Mouse (Mus musculus) MEL (cell line): ENCODE measurements around the gene Baz1a. TPM values are rescaled to one million over a fixed set of nuclear protein-coding genes. Genes with fewer than 3 reads are reported as not detected.

Experiments
- DNase-seq: peaks from one replicate; pipeline ENCODE4 v3.0.0; 2011; ENCODE audit warnings: low read depth, low spot score
- H3K27ac ChIP-seq: 2 replicates; pipeline ENCODE4 v1.5.1; 2012; ENCODE audit warnings: low read depth, mild to moderate bottlenecking, control low read depth, low read length, moderate library complexity; ENCODE audit not compliant: control insufficient read depth
- H3K27me3 ChIP-seq, 2 experiments: fragments of 150-350 bp in 1 of 2; sonication (generic) in 1 of 2; 2 replicates each; pipeline ENCODE4 v1.6.1; 2012; ENCODE audit warnings: low read length in 2 of 2, mild to moderate bottlenecking in 2 of 2, improper control_type of control experiment in 1 of 2, moderate library complexity in 1 of 2; ENCODE audit not compliant: insufficient read depth in 2 of 2, control insufficient read depth in 1 of 2
- H3K36me3 ChIP-seq, 2 experiments: 2 replicates each; pipeline ENCODE4 v1.6.1; 2012 to 2014; ENCODE audit warnings: low read length in 2 of 2, improper control_type of control experiment in 1 of 2, inconsistent platforms in 1 of 2, mild to moderate bottlenecking in 1 of 2; ENCODE audit not compliant: insufficient read depth in 2 of 2, control insufficient read depth in 1 of 2
- H3K4me1 ChIP-seq, 2 experiments: fragments of 150-350 bp in 1 of 2; sonication (generic) in 1 of 2; 2 replicates each; pipeline ENCODE4 v1.6.1; 2012; ENCODE audit warnings: low read length in 2 of 2, improper control_type of control experiment in 1 of 2, mild to moderate bottlenecking in 1 of 2; ENCODE audit not compliant: insufficient read depth in 2 of 2, control insufficient read depth in 1 of 2
- H3K4me3 ChIP-seq, 2 experiments: fragments of 150-350 bp in 1 of 2; sonication (generic) in 1 of 2; 2 replicates each; pipeline ENCODE4 v1.5.1; 2012; ENCODE audit warnings: low read depth in 2 of 2, low read length in 2 of 2, mild to moderate bottlenecking in 2 of 2, moderate library complexity in 2 of 2, control low read depth in 1 of 2, improper control_type of control experiment in 1 of 2; ENCODE audit not compliant: control insufficient read depth in 1 of 2, insufficient read depth in 1 of 2
- H3K79me2 ChIP-seq: 2 replicates; pipeline ENCODE4 v1.6.1; 2012; ENCODE audit warnings: mild to moderate bottlenecking, low read length, moderate library complexity; ENCODE audit not compliant: control insufficient read depth, poor library complexity, insufficient read depth
- H3K9ac ChIP-seq: 2 replicates; pipeline ENCODE4 v1.6.1; 2012; ENCODE audit warnings: low read depth, mild to moderate bottlenecking, control low read depth, low read length, moderate library complexity; ENCODE audit not compliant: control insufficient read depth, poor library complexity, severe bottlenecking
- H3K9me3 ChIP-seq: fragments of 150-350 bp; sonication (generic); replicated peaks from 2 replicates; pipeline ENCODE4 v1.6.1; 2012; ENCODE audit warnings: mild to moderate bottlenecking, low read length, improper control_type of control experiment, moderate library complexity; ENCODE audit not compliant: insufficient read depth
- BHLHE40 ChIP-seq: IDR thresholded peaks from 2 replicates; pipeline ENCODE4 v1.6.1; 2012; ENCODE audit warnings: low read depth, mild to moderate bottlenecking, inconsistent platforms, low read length, improper control_type of control experiment, borderline replicate concordance
- CHD1 ChIP-seq: IDR thresholded peaks from 2 replicates; pipeline ENCODE4 v1.6.1; 2012; ENCODE audit warnings: low read depth, mild to moderate bottlenecking, inconsistent platforms, low read length, improper control_type of control experiment
- CHD2 ChIP-seq: IDR thresholded peaks from 2 replicates; pipeline ENCODE4 v1.6.1; 2011; ENCODE audit warnings: low read length, improper control_type of control experiment
- ELF1 ChIP-seq: IDR thresholded peaks from 2 replicates; pipeline ENCODE4 v1.6.1; 2014; ENCODE audit warnings: low read depth, mild to moderate bottlenecking, inconsistent platforms, low read length, improper control_type of control experiment, moderate library complexity
- EP300 ChIP-seq, 2 experiments: IDR thresholded peaks; 2 replicates each; pipeline ENCODE4 v1.6.1; 2011; ENCODE audit warnings: improper control_type of control experiment in 2 of 2, low read length in 2 of 2, low read depth in 1 of 2, mild to moderate bottlenecking in 1 of 2
- ETS1 ChIP-seq: IDR thresholded peaks from 2 replicates; pipeline ENCODE4 v1.6.1; 2012; ENCODE audit warnings: low read depth, mild to moderate bottlenecking, inconsistent platforms, low read length, improper control_type of control experiment, moderate library complexity
- GATA1 ChIP-seq: IDR thresholded peaks from 2 replicates; pipeline ENCODE4 v1.6.1; 2011; ENCODE audit warnings: low read depth, low read length, improper control_type of control experiment
- HCFC1 ChIP-seq: IDR thresholded peaks from 2 replicates; pipeline ENCODE4 v1.6.1; 2012; ENCODE audit warnings: low read depth, mild to moderate bottlenecking, inconsistent platforms, low read length, improper control_type of control experiment, moderate library complexity
- MAFK ChIP-seq: IDR thresholded peaks from 2 replicates; pipeline ENCODE4 v1.6.1; 2011; ENCODE audit warnings: low read depth, mild to moderate bottlenecking, low read length, improper control_type of control experiment, borderline replicate concordance
- MAX ChIP-seq: IDR thresholded peaks from 2 replicates; pipeline ENCODE4 v1.6.1; 2011; ENCODE audit warnings: low read length, improper control_type of control experiment
- MAZ ChIP-seq: IDR thresholded peaks from 2 replicates; pipeline ENCODE4 v1.6.1; 2012; ENCODE audit warnings: low read depth, mild to moderate bottlenecking, inconsistent platforms, low read length, improper control_type of control experiment
- MXI1 ChIP-seq: IDR thresholded peaks from 2 replicates; pipeline ENCODE4 v1.6.1; 2011; ENCODE audit warnings: mild to moderate bottlenecking, low read depth, low read length, improper control_type of control experiment
- MYB ChIP-seq: IDR thresholded peaks from 2 replicates; pipeline ENCODE4 v1.6.1; 2011; ENCODE audit warnings: mild to moderate bottlenecking, low read depth, low read length, improper control_type of control experiment
- MYC ChIP-seq: IDR thresholded peaks from 2 replicates; pipeline ENCODE4 v1.6.1; 2011; ENCODE audit warnings: low read depth, mild to moderate bottlenecking, low read length, improper control_type of control experiment, moderate library complexity
- NELFE ChIP-seq: IDR thresholded peaks from 2 replicates; pipeline ENCODE4 v1.6.1; 2011; ENCODE audit warnings: low read depth, low read length, improper control_type of control experiment
- POLR2A ChIP-seq, 2 experiments: IDR thresholded peaks; 2 replicates each; pipeline ENCODE4 v1.6.1; 2011 to 2012; ENCODE audit warnings: low read length in 2 of 2, mild to moderate bottlenecking in 2 of 2, control low read depth in 1 of 2, improper control_type of control experiment in 1 of 2, low read depth in 1 of 2, moderate library complexity in 1 of 2; ENCODE audit not compliant: control insufficient read depth in 1 of 2, insufficient read depth in 1 of 2, poor library complexity in 1 of 2
- POLR2AphosphoS2 ChIP-seq: IDR thresholded peaks from 2 replicates; pipeline ENCODE4 v1.6.1; 2011; ENCODE audit warnings: low read length, improper control_type of control experiment
- POLR2AphosphoS5 ChIP-seq: IDR thresholded peaks from 2 replicates; pipeline ENCODE4 v1.6.1; 2012; ENCODE audit warnings: low read depth, borderline replicate concordance, mild to moderate bottlenecking, inconsistent platforms, low read length, moderate library complexity, mixed read lengths
- SIN3A ChIP-seq: IDR thresholded peaks from 2 replicates; pipeline ENCODE4 v1.6.1; 2012; ENCODE audit warnings: low read length, improper control_type of control experiment, inconsistent platforms
- SMC3 ChIP-seq: IDR thresholded peaks from 2 replicates; pipeline ENCODE4 v1.6.1; 2011; ENCODE audit warnings: low read depth, low read length, improper control_type of control experiment
- TAL1 ChIP-seq: IDR thresholded peaks from 2 replicates; pipeline ENCODE4 v1.6.1; 2012; ENCODE audit warnings: mild to moderate bottlenecking, inconsistent platforms, low read length, moderate library complexity, mixed read lengths
- TBP ChIP-seq: IDR thresholded peaks from 2 replicates; pipeline ENCODE4 v1.8.0; 2011; ENCODE audit warnings: low read depth, low read length, improper control_type of control experiment
- TCF12 ChIP-seq: IDR thresholded peaks from 2 replicates; pipeline ENCODE4 v1.6.1; 2014; ENCODE audit warnings: low read depth, mild to moderate bottlenecking, inconsistent platforms, low read length, improper control_type of control experiment, moderate library complexity
- UBTF ChIP-seq: IDR thresholded peaks from 2 replicates; pipeline ENCODE4 v1.6.1; 2012; ENCODE audit warnings: low read depth, mild to moderate bottlenecking, inconsistent platforms, low read length, improper control_type of control experiment, moderate library complexity, borderline replicate concordance; ENCODE audit not compliant: insufficient read depth
- ZNF384 ChIP-seq: IDR thresholded peaks from 2 replicates; pipeline ENCODE4 v1.6.1; 2012; ENCODE audit warnings: low read depth, mild to moderate bottlenecking, inconsistent platforms, low read length, improper control_type of control experiment
- polyA plus RNA-seq, 2 experiments: library from polyadenylated mRNA; stranded (reverse) in 1 of 2; unstranded in 1 of 2; fragments of >175 nt in 1 of 2; fragments of >200 nt in 1 of 2; gene quantifications; 2 replicates each; pipeline versions ENCODE4 v1.2.1 to v1.2.4; 2012; ENCODE audit warnings: low replicate concordance in 2 of 2, low read depth in 1 of 2; ENCODE audit not compliant: insufficient read length in 2 of 2, insufficient read depth in 1 of 2, missing spikeins in 1 of 2
- total RNA-seq: library from RNA; depleted of rRNA; stranded (reverse); fragments of 300-350 nt; gene quantifications from 2 replicates; pipeline ENCODE4 v1.2.3, GENCODE M21; 2012

Baz1a gene
- total and polyA plus RNA-seq, 3 experiments: 39.8 to 203 (median 46.0) TPM

GRCm38 (mm10) chr12:54988323-54988850, 25.8 kb downstream of the Baz1a start (continued):
- TF ChIP-seq HCFC1 (peak; percentile 34; the same call in 1 of the 2 replicates), SIN3A (peak; percentile 68), POLR2A (IDR thresholded peaks at IDR 0.05; ENCODE audit: control insufficient read depth in 1 of 2, insufficient read depth in 1 of 2, low read depth in 1 of 2, low read length in 2 of 2, poor library complexity in 1 of 2) (peak in 1 of 2 experiments; percentile 54; a peak in 2 of 4 replicates), MYC (peak; percentile 48; the same call in 1 of the 2 replicates), POLR2AphosphoS5 (no peak), MAZ (no peak), EP300 (IDR thresholded peaks at IDR 0.05; ENCODE audit: low read depth in 1 of 2, low read length in 2 of 2) (peak; percentile 75 to 86)

GRCm38 (mm10) chr12:54987156-54987555, 27.0 kb downstream of the Baz1a start:
- peak overlapping the region; percentile 100 for H3K9ac ChIP-seq
- DNase-seq: peak; percentile 57
- TF ChIP-seq SMC3 (peak; percentile 3; the same call in 1 of the 2 replicates), MAZ (no peak), ELF1 (no peak), MYB (no peak), MAFK (no peak), MAX (no peak), HCFC1 (no peak), CHD2 (no peak), MXI1 (no peak)
- peak overlapping the region in 1 of 2 experiments; percentile 55; a peak in 2 of 4 replicates for H3K4me3 ChIP-seq
- peaks cover 19 to 29% of the 10 kb centered on the region in 2 experiments for H3K4me1 ChIP-seq
- H3K36me3 ChIP-seq: peaks cover 8 to 40% of the 10 kb centered on the region in 2 experiments
- H3K27ac ChIP-seq: peak overlapping the region; percentile 62
- H3K9me3 ChIP-seq: no peaks in the 10 kb centered on the region
- no peaks in the 10 kb centered on the region for H3K27me3 ChIP-seq
- H3K79me2 ChIP-seq: peaks cover 39% of the 10 kb centered on the region

DNA sequence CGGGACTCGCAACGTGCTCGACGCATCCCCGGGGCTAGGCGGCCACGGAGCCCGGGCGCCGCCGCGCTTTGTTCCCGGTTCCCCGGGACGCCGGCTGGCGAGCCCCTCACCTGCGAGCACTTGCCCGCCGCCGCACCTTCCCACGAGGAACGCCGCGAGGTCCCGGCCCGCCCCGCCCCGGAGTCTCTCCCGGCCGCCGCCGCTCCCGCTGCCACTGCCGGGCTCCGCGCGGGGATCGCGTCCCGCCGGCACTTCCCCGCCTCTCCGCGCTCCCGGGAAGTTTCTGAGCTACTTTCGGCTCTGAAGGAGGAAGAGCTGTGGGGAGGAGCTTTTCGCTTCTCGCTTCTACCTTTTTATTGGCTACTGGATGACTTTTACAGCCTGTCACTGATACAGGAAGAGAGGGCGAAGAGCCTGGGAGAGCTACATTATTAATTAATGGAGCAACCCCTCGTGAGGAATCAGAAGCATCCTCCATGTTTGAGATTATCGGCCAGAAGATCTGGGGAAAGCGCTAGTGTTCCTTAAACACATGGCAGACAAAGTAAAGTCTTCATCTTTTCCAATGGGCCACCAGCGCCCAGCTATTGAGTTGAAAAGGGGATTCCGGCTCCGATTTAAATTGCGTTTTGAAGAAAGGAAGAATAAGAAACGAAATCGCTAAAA, 28.0 kb downstream of the Baz1a start, which contains the start of gene Gm20403:
Gene Gm20403, minus strand, starts transcription at position 478 of the 666 bp plus-strand sequence.
- Histone ChIP-seq H3K27me3 (no peaks in the 10 kb centered on the region), H3K4me1 (peaks cover 26 to 39% of the 10 kb centered on the region in 2 experiments), H3K79me2 (peaks cover 48% of the 10 kb centered on the region), H3K36me3 (peaks cover 13 to 49% of the 10 kb centered on the region in 2 experiments), H3K9me3 (no peaks in the 10 kb centered on the region), H3K27ac (peak within 1 kb of the TSS; percentile 100), H3K9ac (peak within 1 kb of the TSS; percentile 100), H3K4me3 (peak within 1 kb of the TSS; percentile 92 to 97)
- DNase-seq: peak; percentile 94
- peak; percentile 87 for TF ChIP-seq GATA1
- TF ChIP-seq MXI1: peak; percentile 86
- peak; percentile 70 for TF ChIP-seq TCF12
- no peak for TF ChIP-seq MAFK
- peak; percentile 93 for TF ChIP-seq POLR2AphosphoS2
- 0 out of 2 replicates have a peak, but pooled peaks have one; percentile 63 for TF ChIP-seq HCFC1
- peak; percentile 71; the same call in 1 of the 2 replicates for TF ChIP-seq ETS1
- peak; percentile 95 for TF ChIP-seq TBP
- no peak for TF ChIP-seq UBTF
- TF ChIP-seq BHLHE40: no peak
- peak; percentile 85 for TF ChIP-seq SIN3A
- TF ChIP-seq ELF1: peak; percentile 88
- TF ChIP-seq MYC: peak; percentile 95
- TF ChIP-seq EP300 (IDR thresholded peaks at IDR 0.05; ENCODE audit: low read depth in 1 of 2, low read length in 2 of 2): peak in 1 of 2 experiments; percentile 17; a peak in 1 of 4 replicates
- TF ChIP-seq POLR2A (IDR thresholded peaks at IDR 0.05; ENCODE audit: control insufficient read depth in 1 of 2, insufficient read depth in 1 of 2, low read depth in 1 of 2, low read length in 2 of 2, poor library complexity in 1 of 2): peak; percentile 92 to 98
- peak; percentile 83; the same call in 1 of the 2 replicates for TF ChIP-seq CHD1
- TF ChIP-seq ZNF384: no peak
- peak; percentile 95 for TF ChIP-seq NELFE
- TF ChIP-seq MAX: peak; percentile 86
- no peak for TF ChIP-seq TAL1
